Mouse (Mus musculus): ENCODE measurements around the gene Ptn. TPM values are rescaled to one million over a fixed set of nuclear protein-coding genes. Genes with fewer than 3 reads are reported as not detected.
"Not testable (repeated sequence)": the region's sequence is repeated elsewhere in the genome, so short reads cannot be mapped to it uniquely, and the experiment has no call there.

Ptn gene
- polyA plus RNA-seq, 1 experiment from 2014 or later: 314 TPM

GRCm38 (mm10) chr6:36766941-36767340, 43.1 kb downstream of the Ptn start:
- Histone ChIP-seq H3K4me3 (ENCODE audit: low read depth, low read length) (no peak overlapping the region), H3K9me3 (replicated peaks; ENCODE audit: control insufficient read depth, low read length) (no peaks in the 10 kb centered on the region), H3K36me3 (ENCODE audit: control insufficient read depth, insufficient read depth, low read length) (no peaks in the 10 kb centered on the region), H3K27me3 (ENCODE audit: control insufficient read depth, insufficient read depth, low read length) (no peaks in the 10 kb centered on the region), H3K4me2 (no peak overlapping the region), H3K27ac (ENCODE audit: low read depth, low read length) (no peak overlapping the region), H3K4me1 (ENCODE audit: control insufficient read depth, insufficient read depth, low read length) (no peaks in the 10 kb centered on the region), H3K9ac (ENCODE audit: low read depth, low read length) (no peak overlapping the region)
- ATAC-seq (replicated peaks; ENCODE audit: insufficient number of reproducible peaks, low FRiP score, low TSS enrichment): no peak
- 83% methylated on average over 3 of the region's 3 CpGs for WGBS (ENCODE audit: insufficient replicate concordance)

DNA sequence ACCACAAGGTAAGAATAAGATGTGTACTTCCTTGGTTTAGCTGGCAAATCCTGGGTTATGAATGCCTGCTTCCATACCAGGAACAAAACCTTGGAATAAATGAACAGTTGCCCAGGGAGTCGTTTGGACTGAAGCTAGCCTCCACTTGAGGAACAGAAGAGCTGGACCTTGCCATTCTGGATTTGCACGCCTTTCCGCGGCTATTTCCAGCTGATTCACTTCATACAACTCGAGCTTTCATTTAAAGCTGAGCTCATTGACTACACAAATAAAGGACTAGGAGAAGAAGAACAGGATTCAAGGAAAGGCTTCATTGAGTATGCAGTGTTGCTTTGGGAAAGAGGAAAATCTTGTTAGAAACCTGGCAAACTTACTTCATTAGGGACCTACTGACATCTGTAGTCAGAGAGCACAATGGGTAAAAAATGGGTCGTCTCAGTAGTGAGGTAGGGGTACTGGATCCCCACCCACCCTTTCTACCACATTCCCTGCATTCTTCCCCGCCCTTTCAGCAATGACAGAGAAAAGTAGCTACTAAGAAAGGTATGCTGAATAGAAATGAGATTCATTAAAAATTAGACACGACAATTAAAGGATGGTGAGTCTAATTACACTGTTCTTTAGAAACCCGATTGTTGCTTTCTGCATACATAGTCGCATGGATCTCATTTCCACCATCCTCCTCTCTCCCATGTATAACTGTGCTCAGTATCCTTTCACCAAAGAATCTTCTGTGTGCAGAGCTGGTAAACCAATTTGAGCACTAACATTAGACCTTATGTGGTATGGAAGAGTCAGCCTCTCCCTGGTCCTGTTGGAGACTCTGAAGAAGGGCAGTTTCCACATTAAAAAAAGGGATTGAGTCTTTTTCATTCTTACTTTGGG, 54.8 kb downstream of the Ptn start:
- no peak overlapping the region for H3K4me3 ChIP-seq (ENCODE audit: low read depth, low read length)
- ATAC-seq (replicated peaks; ENCODE audit: insufficient number of reproducible peaks, low FRiP score, low TSS enrichment): no peak
- no peak overlapping the region for H3K4me2 ChIP-seq
- 80% methylated on average over 10 of the region's 10 CpGs for WGBS (ENCODE audit: insufficient replicate concordance)
- no peak overlapping the region for H3K27ac ChIP-seq (ENCODE audit: low read depth, low read length)
- H3K9me3 ChIP-seq (replicated peaks; ENCODE audit: control insufficient read depth, low read length): no peaks in the 10 kb centered on the region
- no peaks in the 10 kb centered on the region for H3K27me3 ChIP-seq (ENCODE audit: control insufficient read depth, insufficient read depth, low read length)
- H3K4me1 ChIP-seq (ENCODE audit: control insufficient read depth, insufficient read depth, low read length): no peaks in the 10 kb centered on the region
- no peak overlapping the region for H3K9ac ChIP-seq (ENCODE audit: low read depth, low read length)
- no peaks in the 10 kb centered on the region for H3K36me3 ChIP-seq (ENCODE audit: control insufficient read depth, insufficient read depth, low read length)

GRCm38 (mm10) chr6:36752887-36753286, 57.1 kb downstream of the Ptn start:
- Histone ChIP-seq H3K4me1 (ENCODE audit: control insufficient read depth, insufficient read depth, low read length) (no peaks in the 10 kb centered on the region), H3K9ac (ENCODE audit: low read depth, low read length) (no peak overlapping the region), H3K4me2 (no peak overlapping the region), H3K27me3 (ENCODE audit: control insufficient read depth, insufficient read depth, low read length) (no peaks in the 10 kb centered on the region), H3K9me3 (replicated peaks; ENCODE audit: control insufficient read depth, low read length) (no peaks in the 10 kb centered on the region), H3K4me3 (ENCODE audit: low read depth, low read length) (no peak overlapping the region), H3K27ac (ENCODE audit: low read depth, low read length) (no peak overlapping the region), H3K36me3 (ENCODE audit: control insufficient read depth, insufficient read depth, low read length) (no peaks in the 10 kb centered on the region)
- 72% methylated on average over 6 of the region's 6 CpGs for whole genome bisulfite sequencing (ENCODE audit: insufficient replicate concordance)
- ATAC-seq (replicated peaks; ENCODE audit: insufficient number of reproducible peaks, low FRiP score, low TSS enrichment): no peak

DNA sequence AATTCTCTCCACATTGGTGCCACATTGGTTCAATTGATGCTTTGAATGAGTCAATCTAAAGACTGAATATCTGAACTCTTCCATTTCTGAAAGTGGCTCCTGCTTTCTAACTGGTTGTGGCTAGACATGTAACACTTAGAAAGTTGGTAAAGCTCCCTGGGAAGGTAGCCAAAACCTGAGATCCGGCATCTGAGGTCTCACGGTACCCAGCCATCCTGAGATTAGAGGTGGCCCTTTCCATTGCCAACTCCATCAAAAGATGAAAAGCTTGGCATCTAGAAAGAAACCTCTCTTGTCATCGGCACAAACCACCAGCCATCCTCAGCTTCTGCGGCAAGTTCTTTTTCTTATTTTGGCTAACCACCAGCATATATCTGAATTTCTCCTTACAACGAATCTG, 70.2 kb downstream of the Ptn start:
- Histone ChIP-seq H3K36me3 (ENCODE audit: control insufficient read depth, insufficient read depth, low read length) (no peaks in the 10 kb centered on the region), H3K4me2 (no peak overlapping the region), H3K9me3 (replicated peaks; ENCODE audit: control insufficient read depth, low read length) (no peaks in the 10 kb centered on the region), H3K4me3 (ENCODE audit: low read depth, low read length) (no peak overlapping the region), H3K27ac (ENCODE audit: low read depth, low read length) (no peak overlapping the region), H3K4me1 (ENCODE audit: control insufficient read depth, insufficient read depth, low read length) (no peaks in the 10 kb centered on the region), H3K27me3 (ENCODE audit: control insufficient read depth, insufficient read depth, low read length) (no peaks in the 10 kb centered on the region), H3K9ac (ENCODE audit: low read depth, low read length) (no peak overlapping the region)
- no peak for ATAC-seq (replicated peaks; ENCODE audit: insufficient number of reproducible peaks, low FRiP score, low TSS enrichment)
- 86% methylated on average over 5 of the region's 5 CpGs for WGBS (ENCODE audit: insufficient replicate concordance)

- ATAC-seq (replicated peaks; ENCODE audit: insufficient number of reproducible peaks, low FRiP score, low TSS enrichment): no peak
- Histone ChIP-seq H3K27ac (ENCODE audit: low read depth, low read length) (no peak overlapping the region), H3K4me2 (no peak overlapping the region), H3K4me3 (ENCODE audit: low read depth, low read length) (no peak overlapping the region), H3K36me3 (ENCODE audit: control insufficient read depth, insufficient read depth, low read length) (peaks cover 6% of the 10 kb centered on the region; the same call in 1 of the 2 replicates), H3K4me1 (ENCODE audit: control insufficient read depth, insufficient read depth, low read length) (no peaks in the 10 kb centered on the region), H3K9ac (ENCODE audit: low read depth, low read length) (no peak overlapping the region), H3K27me3 (ENCODE audit: control insufficient read depth, insufficient read depth, low read length) (no peaks in the 10 kb centered on the region), H3K9me3 (replicated peaks; ENCODE audit: control insufficient read depth, low read length) (peaks cover 5% of the 10 kb centered on the region)
- WGBS (ENCODE audit: insufficient replicate concordance): 80% methylated on average over 2 of the region's 2 CpGs
Observed at GRCm38 (mm10) chr6:36736763-36737162, 73.3 kb downstream of the Ptn start.

- not testable (repeated sequence) for H3K27ac ChIP-seq (ENCODE audit: low read depth, low read length); ATAC-seq (replicated peaks; ENCODE audit: insufficient number of reproducible peaks, low FRiP score, low TSS enrichment); H3K4me2 ChIP-seq; H3K27me3 ChIP-seq (ENCODE audit: control insufficient read depth, insufficient read depth, low read length); H3K4me3 ChIP-seq (ENCODE audit: low read depth, low read length); H3K9me3 ChIP-seq (replicated peaks; ENCODE audit: control insufficient read depth, low read length); H3K9ac ChIP-seq (ENCODE audit: low read depth, low read length); H3K4me1 ChIP-seq (ENCODE audit: control insufficient read depth, insufficient read depth, low read length)
- WGBS (ENCODE audit: insufficient replicate concordance): 74% methylated on average over 4 of the region's 4 CpGs
- H3K36me3 ChIP-seq (ENCODE audit: control insufficient read depth, insufficient read depth, low read length): peaks cover 13% of the 10 kb centered on the region
Observed at GRCm38 (mm10) chr6:36735622-36736021, 74.4 kb downstream of the Ptn start.

DNA sequence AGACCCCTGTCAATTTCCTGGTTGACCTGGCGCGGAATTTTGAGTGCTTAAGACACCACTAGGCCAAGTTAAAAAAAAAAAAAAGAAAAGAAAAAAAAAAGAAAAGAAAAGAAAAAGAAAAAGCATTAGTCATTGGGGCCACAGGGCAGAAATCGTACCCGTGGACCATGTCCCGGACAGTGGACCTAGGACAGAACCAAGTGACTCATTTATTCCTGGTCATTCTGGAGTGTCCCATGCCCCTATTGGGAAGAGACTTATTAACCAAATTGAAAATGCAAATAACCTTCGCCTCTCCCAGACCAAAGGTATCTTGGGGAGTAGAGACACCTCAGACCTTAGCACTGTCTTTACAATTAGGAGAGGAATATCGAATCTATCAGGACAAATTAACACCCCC, 80.2 kb downstream of the Ptn start:
- peaks cover 13% of the 10 kb centered on the region for H3K36me3 ChIP-seq (ENCODE audit: control insufficient read depth, insufficient read depth, low read length)
- ATAC-seq (replicated peaks; ENCODE audit: insufficient number of reproducible peaks, low FRiP score, low TSS enrichment); H3K4me3 ChIP-seq (ENCODE audit: low read depth, low read length): not testable (repeated sequence)

DNA sequence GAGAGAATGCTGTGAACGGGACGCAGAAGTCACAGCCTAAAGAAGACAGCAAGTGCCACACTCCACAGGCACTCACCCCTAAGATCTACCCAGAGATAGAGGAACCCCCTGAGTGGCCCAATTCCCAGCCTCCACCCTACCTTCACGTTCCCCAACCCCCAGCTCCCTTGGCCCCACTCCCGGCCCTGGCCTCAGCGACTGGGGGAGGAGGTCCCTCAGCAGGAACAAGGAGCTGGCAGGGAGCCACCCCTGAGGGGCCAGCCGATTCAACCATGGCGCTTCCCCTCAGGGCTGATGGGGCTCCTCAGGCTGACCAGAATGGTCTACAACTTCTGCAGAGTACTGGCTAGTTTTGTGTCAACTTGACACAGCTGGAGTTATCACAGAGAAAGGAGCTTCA, 81.9 kb downstream of the Ptn start:
- no peak overlapping the region for H3K27ac ChIP-seq (ENCODE audit: low read depth, low read length)
- no peak overlapping the region for H3K4me2 ChIP-seq
- ATAC-seq (replicated peaks; ENCODE audit: insufficient number of reproducible peaks, low FRiP score, low TSS enrichment): no peak
- H3K4me3 ChIP-seq (ENCODE audit: low read depth, low read length): no peak overlapping the region
- peaks cover 10% of the 10 kb centered on the region for H3K9me3 ChIP-seq (replicated peaks; ENCODE audit: control insufficient read depth, low read length)
- H3K4me1 ChIP-seq (ENCODE audit: control insufficient read depth, insufficient read depth, low read length): no peaks in the 10 kb centered on the region
- no peaks in the 10 kb centered on the region for H3K27me3 ChIP-seq (ENCODE audit: control insufficient read depth, insufficient read depth, low read length)
- 67% methylated on average over 7 of the region's 7 CpGs for WGBS (ENCODE audit: insufficient replicate concordance)
- peaks cover 11% of the 10 kb centered on the region for H3K36me3 ChIP-seq (ENCODE audit: control insufficient read depth, insufficient read depth, low read length)
- no peak overlapping the region for H3K9ac ChIP-seq (ENCODE audit: low read depth, low read length)

More for the DNA sequence above, 80.2 kb downstream of the Ptn start:
- WGBS (ENCODE audit: insufficient replicate concordance): 89% methylated on average over 7 of the region's 7 CpGs
- H3K9ac ChIP-seq (ENCODE audit: low read depth, low read length); H3K4me1 ChIP-seq (ENCODE audit: control insufficient read depth, insufficient read depth, low read length); H3K27me3 ChIP-seq (ENCODE audit: control insufficient read depth, insufficient read depth, low read length); H3K27ac ChIP-seq (ENCODE audit: low read depth, low read length); H3K4me2 ChIP-seq: not testable (repeated sequence)
- peaks cover 10% of the 10 kb centered on the region for H3K9me3 ChIP-seq (replicated peaks; ENCODE audit: control insufficient read depth, low read length)

Data from heart, embryonic 11.5 days (tissue).